Comparison of ENCODE assay signal across 8 mouse cellular contexts in genomic region chr17:83985333-83985790, GRCm38 (mm10).
DNase-seq lines count a peak whose midpoint lies in the region; ATAC-seq and TF ChIP-seq lines count a peak whose summit lies in the region.

No protein-coding gene starts in this region.

- no peak for TF ChIP-seq EP300 in liver, postnatal 0 days (IDR thresholded peaks at IDR 0.05; ENCODE audit: low read depth)

- H3K4me2 ChIP-seq in liver, postnatal 0 days (ENCODE audit: low read depth, low read length), result no peak overlapping the region

- H3K4me3 ChIP-seq in liver, postnatal 0 days (ENCODE audit: low read depth, low read length), result no peak overlapping the region

- DNase-seq in gastrocnemius, postnatal 25 days, result peak; percentile 41
- DNase-seq in gastrocnemius, adult 18-20 months (ENCODE audit: low spot score), result no peak
- DNase-seq in embryo, embryonic 10.5 days (ENCODE audit: low spot score), result peak; percentile 72
- peak; percentile 46 for DNase-seq in heart, postnatal 4 days
- DNase-seq in liver, postnatal 0 days, result no peak
- DNase-seq in adipocyte (ENCODE audit: low spot score), result no peak
- no peak for DNase-seq in right cerebral cortex, adult 18-20 months
- DNase-seq in right cerebral cortex, postnatal 14 days, result no peak

- no peak for TF ChIP-seq CTCF in liver, postnatal 0 days (IDR thresholded peaks at IDR 0.05; ENCODE audit: low read depth)

- H3K27me3 ChIP-seq in liver, postnatal 0 days (ENCODE audit: insufficient read depth, low read length), result no peaks in the 10 kb centered on the region

- no peaks in the 10 kb centered on the region for H3K9me3 ChIP-seq in liver, postnatal 0 days (ENCODE audit: low read length)

- no peak overlapping the region for H3K9ac ChIP-seq in liver, postnatal 0 days (replicated peaks)

- H3K4me1 ChIP-seq in liver, postnatal 0 days (ENCODE audit: insufficient read depth), result peaks cover 25% of the 10 kb centered on the region

- no peak; the same call in 1 of the 2 replicates for ATAC-seq in liver, postnatal 0 days

- no peaks in the 10 kb centered on the region for H3K36me3 ChIP-seq in liver, postnatal 0 days (replicated peaks; ENCODE audit: insufficient read depth, low read length)

- WGBS in liver, postnatal 0 days (ENCODE audit: insufficient replicate concordance), result 39% methylated on average over 17 of the region's 17 CpGs

- peak overlapping the region; percentile 24 for H3K27ac ChIP-seq in liver, postnatal 0 days (ENCODE audit: low read depth)

Comparison
In these comparisons a context has a peak if more than half of its experiments do, and no peak if none do; other contexts are left out.
1. DNase-seq: peak in gastrocnemius, postnatal 25 days (single experiment), embryo, embryonic 10.5 days (single experiment) and heart, postnatal 4 days (single experiment); none in gastrocnemius, adult 18-20 months (single experiment), liver, postnatal 0 days (single experiment), adipocyte (single experiment), right cerebral cortex, adult 18-20 months (single experiment) and right cerebral cortex, postnatal 14 days (single experiment).